Mouse (Mus musculus) adrenal gland, postnatal 10 days (tissue): ENCODE measurements around the gene Otud5. TPM values are rescaled to one million over a fixed set of nuclear protein-coding genes. Genes with fewer than 3 reads are reported as not detected.
"Not testable (repeated sequence)": the region's sequence is repeated elsewhere in the genome, so short reads cannot be mapped to it uniquely, and the experiment has no call there.

Source experiments
- DNase-seq: peaks from one replicate; pipeline ENCODE4 v3.0.0; 2021; ENCODE audit warnings: mixed read lengths
- microRNA-seq: library from miRNA; unstranded; fragments of <30 nt; microRNA quantifications from one replicate; pipeline ENCODE4 v1.2.0, GENCODE M21; 2021
- total RNA-seq, 2 experiments: library from RNA; stranded (reverse); gene quantifications; 2 replicates each; pipeline ENCODE4 v1.2.3; 2021

Otud5 gene
- total RNA-seq, 2 experiments from 2014 or later = 49.6 to 54.7 TPM

DNA sequence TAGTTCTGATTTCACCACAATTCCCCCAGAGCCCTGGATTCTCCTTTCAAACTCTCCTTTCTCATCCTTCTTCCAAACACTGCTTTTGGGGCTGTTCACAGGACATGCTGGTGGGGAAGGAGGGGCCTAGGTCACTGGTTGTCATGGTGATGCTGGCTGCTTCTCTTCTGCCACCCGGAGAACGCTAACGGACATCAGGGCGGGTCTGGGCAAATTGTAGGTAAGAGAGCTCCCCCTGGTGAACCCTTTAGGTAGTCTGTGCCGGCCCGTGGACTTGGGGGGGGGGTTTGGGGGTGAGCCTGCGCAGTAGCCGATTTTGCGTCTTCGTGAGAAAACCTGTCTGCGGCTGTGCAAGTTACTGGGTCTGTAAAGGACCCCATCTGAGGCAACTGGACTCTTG lies 38.7 kb downstream of the Otud5 start:
- peak; percentile 62 for DNase-seq

DNA sequence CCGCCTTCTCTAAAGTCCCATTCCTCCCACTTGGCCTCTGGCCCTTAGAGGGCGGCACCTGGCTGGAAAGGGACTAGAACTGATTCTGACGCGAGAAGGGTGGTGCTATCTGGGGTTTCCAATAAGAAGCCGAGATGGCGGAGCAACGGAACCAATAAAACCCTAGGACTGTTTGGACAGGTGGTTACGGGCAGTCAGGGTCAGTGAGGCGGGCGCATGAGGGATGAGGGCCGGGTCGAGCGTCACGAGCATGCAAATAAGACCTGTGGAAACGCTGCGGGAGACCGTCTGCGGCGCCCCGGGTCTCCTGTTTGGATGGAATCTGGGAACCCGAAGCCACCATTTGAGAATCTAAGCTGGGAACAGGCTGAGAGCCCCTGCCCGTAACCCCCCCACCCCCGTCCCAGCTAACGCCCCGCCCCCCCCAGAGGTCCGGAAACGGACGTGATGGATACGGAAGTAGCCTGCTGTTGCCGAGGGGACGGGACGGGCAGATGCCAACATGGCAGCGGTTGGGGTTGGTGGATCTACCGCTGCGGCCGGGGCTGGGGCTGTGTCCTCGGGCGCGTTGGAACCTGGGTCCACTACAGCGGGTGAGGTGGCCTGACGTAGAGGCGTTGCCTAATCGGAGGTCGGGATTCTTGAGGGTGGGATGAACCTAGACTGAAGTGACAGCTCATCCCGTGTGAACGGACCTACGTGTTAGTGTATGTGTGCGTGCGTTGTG lies 42.8 kb downstream of the Otud5 start, which contains the start of gene Slc35a2:
Gene Slc35a2 (plus strand): TSS at position 188 of the 727 bp plus-strand sequence.
- DNase-seq = peak; percentile 88

GRCm38 (mm10) chrX:7898211-7898610 lies 57.0 kb downstream of the Otud5 start:
- no peak for DNase-seq

DNA sequence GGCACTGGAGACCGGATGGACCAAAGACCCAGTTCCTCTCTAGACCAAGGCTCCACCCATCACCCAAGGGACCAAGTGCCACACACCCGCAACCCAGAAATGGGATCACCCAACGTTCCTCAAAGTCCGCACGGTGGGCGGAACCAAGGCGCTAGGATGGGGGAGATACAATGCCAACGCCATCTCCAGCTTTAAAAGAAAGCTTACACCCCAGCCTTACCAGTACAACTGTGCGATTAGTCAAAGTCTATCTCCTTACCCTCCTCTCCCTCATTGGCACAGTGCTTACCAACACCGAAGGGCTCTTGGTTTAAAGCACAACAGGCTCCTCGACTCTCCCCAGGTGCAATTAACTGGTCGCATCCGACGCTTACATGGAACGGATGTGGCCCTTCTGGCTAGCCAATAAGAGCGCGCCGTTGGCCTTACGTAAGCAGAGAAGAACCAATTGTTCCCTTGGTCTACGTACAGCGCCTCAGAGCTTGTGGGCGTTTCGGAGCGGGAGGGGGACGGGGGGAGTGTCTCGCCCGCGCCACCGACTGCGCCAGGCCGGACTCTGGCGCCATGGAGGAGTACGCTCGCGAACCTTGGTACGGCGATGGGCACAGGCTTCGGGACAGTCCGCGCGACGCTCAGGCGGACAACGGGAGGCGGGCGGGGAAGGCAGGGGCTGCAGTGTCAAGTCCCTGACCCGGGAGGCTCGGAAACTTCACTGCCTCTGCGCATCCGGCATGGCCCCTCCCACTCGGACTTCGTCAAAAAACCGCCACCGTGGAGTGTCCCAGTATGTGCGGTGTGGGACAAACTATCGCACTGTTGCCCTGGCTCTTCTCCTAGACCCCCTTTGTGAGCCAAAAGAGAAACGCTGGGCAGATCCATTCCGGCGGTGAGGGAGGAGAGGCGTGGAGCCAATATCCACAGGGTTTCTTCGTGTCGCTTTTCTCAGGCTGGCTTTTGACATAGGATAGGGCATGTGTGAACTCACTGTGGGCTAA lies 58.0 kb downstream of the Otud5 start, which contains the start of the genes Pqbp1 and Timm17b:
Gene Pqbp1 (minus strand): TSS at position 390 of the 995 bp plus-strand sequence.
Gene Timm17b (plus strand): TSS at position 478 of the 995 bp plus-strand sequence.
- DNase-seq = peak; percentile 88

DNA sequence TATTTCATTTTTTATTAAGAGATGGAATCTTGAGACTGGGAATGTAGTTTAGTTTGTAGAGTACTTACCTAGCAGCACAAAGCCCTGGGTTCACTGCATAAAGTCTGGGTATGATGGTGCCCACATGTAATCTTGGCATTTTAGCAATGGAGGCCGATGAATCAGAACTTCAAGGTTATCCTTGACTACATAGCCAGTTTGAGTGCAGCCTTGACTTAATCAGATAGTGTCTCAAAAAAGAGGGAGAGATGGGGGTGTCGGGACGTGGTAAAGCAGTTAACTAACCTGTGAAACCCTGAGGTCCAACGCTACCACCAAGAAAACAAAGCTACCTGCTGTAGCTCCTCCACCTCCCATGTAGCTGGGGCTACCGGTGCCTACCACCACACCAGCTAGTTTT lies 63.3 kb downstream of the Otud5 start:
- peak; percentile 18 for DNase-seq

DNA sequence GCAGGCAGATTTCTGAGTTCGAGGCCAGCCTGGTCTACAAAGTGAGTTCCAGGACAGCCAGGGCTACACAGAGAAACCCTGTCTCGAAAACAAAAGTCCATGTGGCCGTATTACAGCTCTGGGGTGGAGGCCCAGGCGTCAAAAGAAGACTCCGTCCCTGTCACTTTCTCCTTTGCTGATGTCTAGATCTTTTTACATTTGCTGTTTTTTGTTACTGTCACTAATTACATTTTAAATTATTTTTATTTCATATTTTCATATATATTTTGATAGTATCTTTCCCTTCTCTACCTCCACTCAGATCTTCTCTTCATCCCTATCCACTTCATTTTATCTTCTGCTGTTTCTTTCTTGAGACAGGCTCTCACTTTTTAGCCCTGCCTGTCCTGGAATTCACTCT lies 66.6 kb downstream of the Otud5 start, which contains the start of gene Gm10491:
Gene Gm10491 (minus strand): TSS at position 101 of the 400 bp plus-strand sequence.
- no peak for DNase-seq

- not testable (repeated sequence) for DNase-seq
Measured at GRCm38 (mm10) chrX:7909242-7909641, 68.1 kb downstream of the Otud5 start, which contains the start of gene Gm10490. TSS of gene Gm10490 (plus strand) at chrX:7909542.

GRCm38 (mm10) chrX:7910473-7910872 lies 69.3 kb downstream of the Otud5 start:
- DNase-seq = no peak

- DNase-seq = peak; percentile 41
Measured at GRCm38 (mm10) chrX:7915669-7916068, 74.5 kb downstream of the Otud5 start.

- DNase-seq = not testable (repeated sequence)
Measured at GRCm38 (mm10) chrX:7917960-7918359, 76.8 kb downstream of the Otud5 start.

- DNase-seq = peak; percentile 15
Measured at GRCm38 (mm10) chrX:7919601-7920383, 78.6 kb downstream of the Otud5 start, which contains the start of gene Pcsk1n. TSS of gene Pcsk1n (plus strand) at chrX:7919822.

DNA sequence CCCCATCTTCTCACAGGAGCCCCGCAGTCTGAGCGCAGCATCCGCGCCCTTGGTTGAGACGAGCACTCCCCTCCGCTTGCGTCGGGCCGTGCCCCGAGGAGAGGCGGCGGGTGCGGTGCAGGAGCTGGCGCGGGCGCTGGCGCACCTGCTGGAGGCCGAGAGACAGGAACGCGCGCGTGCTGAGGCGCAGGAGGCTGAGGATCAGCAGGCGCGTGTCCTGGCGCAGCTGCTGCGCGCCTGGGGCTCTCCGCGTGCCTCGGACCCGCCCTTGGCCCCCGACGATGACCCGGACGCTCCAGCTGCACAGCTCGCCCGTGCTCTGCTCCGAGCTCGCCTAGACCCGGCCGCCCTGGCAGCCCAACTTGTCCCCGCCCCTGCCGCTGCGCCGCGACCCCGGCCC lies 80.9 kb downstream of the Otud5 start:
- no peak for DNase-seq

Small RNAs within 50 kb of the gene (microRNA-seq; reads per million reads assigned to microRNA genes)
- 99.3 reads per million, percentile 44 among the genes with 10 or more reads in this experiment for gene Mir1198

Other genes starting within 250 kb of the Otud5 start
- gene Ccdc22, start 235.8 kb upstream of the Otud5 start, total RNA-seq = 10 to 100 TPM; 17.8 to 20.1 TPM
- gene Cacna1f, start 234.3 kb upstream of the Otud5 start, total RNA-seq = not detected
- gene Syp, start 202.9 kb upstream of the Otud5 start, total RNA-seq = 10 to 100 TPM; 44.4 to 58.6 TPM
- 10 to 100 TPM in 1 of 2 experiments, 1 to 10 TPM in 1; 9.2 to 18.0 TPM for gene Prickle3, start 184.1 kb upstream of the Otud5 start, total RNA-seq
- gene Plp2, start 170.0 kb upstream of the Otud5 start, total RNA-seq = 10 to 100 TPM; 71.5 to 72.6 TPM
- 1 to 10 TPM; 5.3 to 5.8 TPM for gene Magix, start 160.1 kb upstream of the Otud5 start, total RNA-seq
- 10 to 100 TPM; 38.0 to 40.1 TPM for gene Gpkow, start 144.2 kb upstream of the Otud5 start, total RNA-seq
- gene Wdr45, start 127.0 kb upstream of the Otud5 start, total RNA-seq = 10 to 100 TPM; 57.2 to 57.5 TPM
- not detected for gene Gm45208, start 119.1 kb upstream of the Otud5 start, total RNA-seq
- 10 to 100 TPM; 12.3 to 13.9 TPM for gene Praf2, start 112.9 kb upstream of the Otud5 start, total RNA-seq
- 1 to 10 TPM; 5.2 to 6.9 TPM for gene Ccdc120, start 90.5 kb upstream of the Otud5 start, total RNA-seq
- gene Tfe3, start 78.8 kb upstream of the Otud5 start, total RNA-seq = 10 to 100 TPM; 35.7 to 39.3 TPM
- 10 to 100 TPM; 34.2 to 48.2 TPM for gene Gripap1, start 51.6 kb upstream of the Otud5 start, total RNA-seq
- 1 to 10 TPM; 1.2 to 2.1 TPM for gene Kcnd1, start 19.1 kb upstream of the Otud5 start, total RNA-seq
- gene Pim2, start 36.9 kb downstream of the Otud5 start, total RNA-seq = 1 to 10 TPM; 6.2 to 9.2 TPM
- gene Slc35a2, start 42.7 kb downstream of the Otud5 start, total RNA-seq = 10 to 100 TPM; 23.2 to 27.0 TPM
- 10 to 100 TPM; 66.3 to 79.2 TPM for gene Pqbp1, start 57.9 kb downstream of the Otud5 start, total RNA-seq
- 10 to 100 TPM; 88.3 to 94.3 TPM for gene Timm17b, start 58.0 kb downstream of the Otud5 start, total RNA-seq
- not detected for gene Gm10491, start 66.5 kb downstream of the Otud5 start, total RNA-seq
- not detected for gene Gm10490, start 68.2 kb downstream of the Otud5 start, total RNA-seq
- 10 to 100 TPM; 37.3 to 41.2 TPM for gene Pcsk1n, start 78.5 kb downstream of the Otud5 start, total RNA-seq
- gene Eras, start 87.2 kb downstream of the Otud5 start, total RNA-seq = not detected
- 10 to 100 TPM; 17.9 to 19.2 TPM for gene Hdac6, start 106.5 kb downstream of the Otud5 start, total RNA-seq
- 1 to 10 TPM; 1.2 to 2.5 TPM for gene Gata1, start 136.7 kb downstream of the Otud5 start, total RNA-seq
- under 1 TPM in 1 of 2 experiments, not detected in 1; 0.84 TPM for gene Glod5, start 177.1 kb downstream of the Otud5 start, total RNA-seq
- gene Suv39h1, start 233.4 kb downstream of the Otud5 start, total RNA-seq = 10 to 100 TPM; 14.6 to 18.7 TPM
- 1 to 10 TPM; 3.8 to 4.5 TPM for gene Was, start 249.1 kb downstream of the Otud5 start, total RNA-seq